Mouse (Mus musculus): Measurements from ENCODE around the gene Col9a3.

The Col9a3 gene

GRCm38 (mm10) chr2:180597490-180597889, at the start of gene Col9a3:
TSS of gene Col9a3 (plus strand) at chr2:180597790.
- no peak for DNase-seq (ENCODE audit: low spot score)

GRCm38 (mm10) chr2:180552340-180552739, 45.2 kb upstream of the Col9a3 start:
- no peak for DNase-seq (ENCODE audit: low spot score)

DNA sequence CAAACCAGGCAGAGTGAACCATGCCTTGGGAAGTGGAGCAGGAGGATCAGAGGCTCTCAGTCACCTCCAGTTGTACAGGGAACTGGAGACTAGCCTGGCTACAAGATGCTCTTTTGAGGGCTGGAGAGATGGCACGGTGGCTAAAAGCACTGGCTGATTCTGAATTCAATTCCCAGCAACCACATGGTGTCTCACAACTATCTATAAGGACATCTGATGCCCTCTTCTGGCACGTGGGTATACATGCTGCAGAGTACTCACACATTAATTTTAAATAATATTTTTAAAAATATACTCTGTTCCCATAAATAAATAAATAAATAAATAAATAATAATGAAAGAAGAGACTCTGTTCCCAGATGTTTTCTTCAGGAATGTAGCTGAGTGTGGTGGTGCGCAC, 42.4 kb upstream of the Col9a3 start:
- DNase-seq (ENCODE audit: low spot score), result no peak

DNA sequence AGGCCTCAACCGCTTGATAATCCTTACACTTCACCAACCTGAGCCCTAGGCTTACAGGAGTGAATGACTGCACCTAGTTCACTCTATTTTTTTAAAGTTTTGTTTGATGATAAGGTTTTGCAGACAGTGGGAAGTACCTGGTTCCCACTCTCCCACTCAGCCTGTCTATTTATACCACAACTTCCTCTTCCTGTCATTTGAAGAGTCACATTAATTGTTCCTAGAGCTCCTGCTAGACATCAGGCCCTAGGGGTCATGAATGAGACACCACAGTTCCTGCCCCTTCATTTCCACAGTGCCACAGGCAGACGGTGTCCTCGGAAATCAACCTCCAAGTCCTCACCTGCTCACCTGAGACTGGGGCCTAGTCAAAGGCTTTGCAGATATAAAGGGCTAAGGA, 41.1 kb upstream of the Col9a3 start:
- DNase-seq (ENCODE audit: low spot score), result no peak

- no peak for DNase-seq (ENCODE audit: low spot score)
Observed at GRCm38 (mm10) chr2:180560245-180560644, 37.3 kb upstream of the Col9a3 start.

GRCm38 (mm10) chr2:180562146-180562545, 35.4 kb upstream of the Col9a3 start:
- DNase-seq (ENCODE audit: low spot score), result no peak

GRCm38 (mm10) chr2:180563296-180563695, 34.3 kb upstream of the Col9a3 start:
- DNase-seq (ENCODE audit: low spot score), result no peak

DNA sequence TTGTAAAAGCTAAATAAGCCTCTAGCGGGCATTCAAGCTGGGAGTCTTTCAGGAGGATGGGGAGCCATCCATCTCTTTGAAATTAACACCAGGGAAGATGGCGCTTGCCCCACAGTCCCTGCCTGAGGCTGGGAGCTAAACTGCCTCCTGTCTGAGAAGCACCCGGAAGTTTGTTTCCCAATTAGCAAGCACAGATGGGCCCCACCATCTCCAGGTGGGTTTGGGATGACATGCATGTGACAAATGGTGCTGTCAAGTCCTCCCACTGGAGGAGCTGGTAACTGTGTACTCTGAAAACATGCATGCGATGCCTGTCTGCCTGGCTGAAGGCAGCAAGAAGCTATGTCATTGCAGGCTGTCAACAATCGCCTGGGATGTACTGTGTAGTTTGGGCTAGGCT, 33.7 kb upstream of the Col9a3 start:
- no peak for DNase-seq (ENCODE audit: low spot score)

GRCm38 (mm10) chr2:180566240-180566913, 31.2 kb upstream of the Col9a3 start:
- peak; percentile 26 for DNase-seq (ENCODE audit: low spot score)

- no peak for DNase-seq (ENCODE audit: low spot score)
Observed at GRCm38 (mm10) chr2:180569028-180569643, 28.5 kb upstream of the Col9a3 start.

DNA sequence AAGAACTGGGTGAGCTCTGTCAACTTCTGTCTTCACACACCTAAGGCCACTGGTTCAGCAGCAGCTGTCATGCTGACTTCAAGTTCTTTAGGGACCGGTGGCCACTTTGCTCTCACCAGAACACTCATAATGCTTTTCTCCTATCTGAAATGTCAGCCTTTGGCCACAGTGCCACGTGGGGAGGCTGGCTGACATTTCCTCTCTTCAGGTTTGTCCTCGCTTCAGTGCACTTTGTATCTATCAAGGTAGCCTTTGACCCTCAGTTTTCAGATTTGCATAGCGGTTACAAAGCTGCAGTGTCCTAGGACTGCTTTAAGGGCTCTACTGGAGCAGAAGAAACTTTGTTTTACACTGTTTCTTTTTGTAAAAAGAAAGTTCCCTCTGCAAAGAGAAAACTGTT, 21.1 kb upstream of the Col9a3 start:
- peak; percentile 14 for DNase-seq (ENCODE audit: low spot score)

GRCm38 (mm10) chr2:180578686-180579085, 18.9 kb upstream of the Col9a3 start:
- peak; percentile 54 for DNase-seq (ENCODE audit: low spot score)

DNA sequence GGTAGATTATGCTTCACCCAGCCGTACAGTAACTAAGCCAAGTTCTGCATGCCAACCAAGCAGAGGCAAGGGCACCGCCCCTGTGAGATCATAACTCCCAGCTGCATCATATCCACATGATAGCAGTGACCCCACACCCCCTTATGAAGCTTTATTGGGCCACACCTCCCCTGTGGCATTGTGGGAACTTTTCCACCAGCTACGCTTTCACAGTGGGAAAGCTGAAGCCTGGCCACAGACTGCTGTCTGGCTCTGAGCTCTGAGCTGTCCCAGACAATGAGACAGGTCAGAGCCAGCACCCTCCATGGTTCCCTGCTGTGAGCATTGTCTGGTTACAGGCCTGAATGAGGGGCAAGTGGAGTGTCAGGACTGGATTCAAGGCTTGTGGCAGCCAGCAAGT, 16.6 kb upstream of the Col9a3 start, which contains the start of gene Mrgbp:
TSS of gene Mrgbp (plus strand) at position 303 of the 400 bp plus-strand sequence.
- no peak for DNase-seq (ENCODE audit: low spot score)

DNA sequence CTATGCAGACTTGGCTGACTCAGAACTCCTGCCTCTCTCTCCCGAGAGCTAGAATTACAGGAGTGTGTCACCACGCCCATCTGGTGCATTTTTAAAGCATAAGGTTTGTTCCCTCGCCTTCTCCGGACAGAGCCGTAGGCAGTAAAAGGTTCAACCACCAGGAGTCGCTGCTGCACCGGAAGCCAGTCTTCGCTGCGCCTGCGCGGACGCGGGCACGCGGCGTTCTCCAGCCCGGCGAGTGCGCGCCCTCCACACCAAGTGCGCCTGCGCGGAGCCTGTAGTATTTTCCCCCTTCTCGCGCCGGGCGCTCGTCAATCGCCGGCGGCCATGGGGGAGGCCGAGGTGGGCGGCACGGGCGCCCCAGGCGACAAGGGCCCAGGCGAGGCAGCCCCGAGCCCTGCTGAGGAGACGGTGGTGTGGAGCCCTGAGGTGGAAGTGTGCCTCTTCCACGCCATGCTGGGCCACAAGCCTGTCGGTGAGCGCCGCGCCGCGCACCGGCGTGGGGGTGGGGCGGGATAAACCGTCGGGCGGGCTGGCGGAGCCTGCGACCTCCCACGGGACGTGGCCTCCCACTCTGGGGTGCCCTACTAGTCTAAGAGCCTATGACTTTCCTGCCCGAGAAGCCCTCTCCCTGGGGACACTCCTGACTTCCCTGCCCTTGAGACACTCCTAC, 15.0 kb upstream of the Col9a3 start:
- DNase-seq (ENCODE audit: low spot score), result peak; percentile 92

GRCm38 (mm10) chr2:180583154-180583507, 14.5 kb upstream of the Col9a3 start:
- DNase-seq (ENCODE audit: low spot score), result no peak

GRCm38 (mm10) chr2:180588736-180589122, 8.9 kb upstream of the Col9a3 start:
- no peak for DNase-seq (ENCODE audit: low spot score)

- peak; percentile 89 for DNase-seq (ENCODE audit: low spot score)
Observed at GRCm38 (mm10) chr2:180589123-180589831, 8.3 kb upstream of the Col9a3 start, which contains the start of gene Ogfr. TSS of gene Ogfr (plus strand) at chr2:180589245.

GRCm38 (mm10) chr2:180598157-180598705, 641 bp downstream of the Col9a3 start:
- DNase-seq (ENCODE audit: low spot score), result no peak

DNA sequence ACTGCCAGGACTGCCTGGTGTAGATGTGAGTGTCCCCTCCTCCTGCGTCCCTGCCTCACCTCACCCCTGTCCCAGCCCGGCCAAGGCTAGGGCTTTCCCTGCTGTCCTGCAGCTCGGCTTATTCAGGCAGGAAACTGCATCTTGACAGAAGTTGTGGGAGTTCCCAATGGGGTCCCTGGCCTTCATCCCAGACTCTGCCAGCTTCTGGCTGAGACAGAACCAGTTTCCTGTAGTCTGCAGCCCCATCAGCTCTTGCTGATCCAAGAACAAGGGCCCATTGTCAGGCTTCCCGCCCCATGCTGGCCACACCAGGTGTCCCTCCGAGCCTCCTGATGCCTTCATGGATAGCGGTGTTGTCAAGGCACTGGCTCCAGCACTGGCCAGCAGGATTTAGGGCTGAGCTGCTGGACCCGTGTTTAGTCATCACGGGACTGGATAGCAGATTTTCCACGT, 3.0 kb downstream of the Col9a3 start:
- no peak for DNase-seq (ENCODE audit: low spot score)

DNA sequence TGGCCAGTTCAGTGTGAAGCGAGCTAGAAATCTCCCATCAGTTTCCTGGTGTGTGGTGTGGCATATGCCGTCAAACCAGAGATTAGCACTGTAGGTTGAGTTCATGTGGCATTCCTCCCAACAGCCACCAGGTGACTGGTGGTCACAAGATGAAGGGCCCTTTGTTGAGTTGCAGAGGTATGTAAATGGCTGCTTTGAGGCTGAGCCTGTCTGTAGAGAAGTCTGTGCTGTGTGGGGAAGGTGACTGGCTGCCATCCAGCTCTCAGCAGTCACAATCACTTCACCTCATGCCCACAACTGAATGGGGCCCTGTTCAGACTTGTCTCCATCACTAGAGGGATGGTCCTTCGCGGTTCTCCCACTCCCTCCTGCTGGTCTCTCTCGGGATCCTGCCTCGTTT, 7.2 kb downstream of the Col9a3 start:
- DNase-seq (ENCODE audit: low spot score), result no peak

- peak; percentile 19 for DNase-seq (ENCODE audit: low spot score)
Observed at GRCm38 (mm10) chr2:180610283-180610682, 12.7 kb downstream of the Col9a3 start.

DNA sequence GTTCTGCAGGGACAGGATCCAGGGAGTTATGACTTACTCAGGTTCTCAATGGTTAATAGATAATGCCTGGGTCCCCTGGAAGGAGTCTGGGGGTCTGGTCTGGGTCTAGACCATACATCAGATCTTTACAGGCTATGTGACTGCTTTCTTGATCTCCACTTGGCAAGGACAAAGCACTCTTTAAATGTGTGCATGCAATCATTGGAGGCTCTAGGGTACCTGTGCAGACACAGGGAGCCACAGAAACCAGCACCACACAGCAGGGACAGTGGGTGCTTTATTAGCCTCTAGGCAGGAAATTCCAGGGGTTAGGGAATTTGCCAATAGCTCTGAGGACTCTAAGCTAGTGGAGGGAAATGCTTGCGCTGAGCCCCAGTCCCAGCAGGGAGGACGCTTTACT, 14.3 kb downstream of the Col9a3 start:
- no peak for DNase-seq (ENCODE audit: low spot score)
